Mouse (Mus musculus): ENCODE data around the gene Cntn4. TPM values are rescaled to one million over a fixed set of nuclear protein-coding genes. Genes with fewer than 3 reads are reported as not detected.

Gene Cntn4
- polyA plus RNA-seq, 1 experiment, result 0.15 TPM

GRCm38 (mm10) chr6:105684123-105684522, 6.7 kb downstream of the Cntn4 start:
- no peak for TF ChIP-seq POLR2A (IDR thresholded peaks at IDR 0.05; ENCODE audit: control insufficient read depth, low read depth, low read length)
- no peak for TF ChIP-seq CTCF (IDR thresholded peaks at IDR 0.05; ENCODE audit: control insufficient read depth, insufficient read depth, insufficient replicate concordance, low read depth, low read length)
- no peak overlapping the region for H3K27ac ChIP-seq (ENCODE audit: control insufficient read depth, insufficient read depth, low read depth, low read length)
- H3K27me3 ChIP-seq (ENCODE audit: control insufficient read depth, insufficient read depth, low read length), result no peaks in the 10 kb centered on the region
- no peaks in the 10 kb centered on the region for H3K36me3 ChIP-seq (ENCODE audit: control insufficient read depth, insufficient read depth, low read length)
- no peak overlapping the region for H3K4me3 ChIP-seq (ENCODE audit: control insufficient read depth, low read depth, low read length)
- H3K4me1 ChIP-seq (ENCODE audit: control insufficient read depth, insufficient read depth, low read length), result no peaks in the 10 kb centered on the region

DNA sequence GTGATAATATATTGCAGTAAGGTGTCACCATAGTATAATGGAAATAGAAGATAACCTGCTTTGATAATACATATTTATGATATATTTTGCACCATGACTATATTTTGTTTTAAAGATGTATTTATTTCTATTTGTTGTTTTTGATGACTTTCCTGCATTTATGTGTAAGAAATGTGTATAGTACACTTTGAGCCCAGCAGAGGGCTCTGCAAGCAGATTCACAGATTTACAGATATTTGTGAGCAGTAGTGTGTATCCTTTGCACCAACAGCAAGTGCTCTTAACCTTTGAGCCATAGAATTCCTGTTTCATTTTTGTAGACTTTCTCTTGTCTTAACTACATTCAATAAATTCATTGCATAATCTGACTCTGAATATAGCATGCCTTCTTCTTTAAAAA, 10.7 kb downstream of the Cntn4 start:
- Histone ChIP-seq H3K36me3 (ENCODE audit: control insufficient read depth, insufficient read depth, low read length) (no peaks in the 10 kb centered on the region), H3K4me1 (ENCODE audit: control insufficient read depth, insufficient read depth, low read length) (no peaks in the 10 kb centered on the region), H3K27me3 (ENCODE audit: control insufficient read depth, insufficient read depth, low read length) (no peaks in the 10 kb centered on the region), H3K27ac (ENCODE audit: control insufficient read depth, insufficient read depth, low read depth, low read length) (no peak overlapping the region), H3K4me3 (ENCODE audit: control insufficient read depth, low read depth, low read length) (no peak overlapping the region)
- TF ChIP-seq CTCF (IDR thresholded peaks at IDR 0.05; ENCODE audit: control insufficient read depth, insufficient read depth, insufficient replicate concordance, low read depth, low read length) (no peak), POLR2A (IDR thresholded peaks at IDR 0.05; ENCODE audit: control insufficient read depth, low read depth, low read length) (no peak)

- no peak overlapping the region for H3K27ac ChIP-seq (ENCODE audit: control insufficient read depth, insufficient read depth, low read depth, low read length)
- no peaks in the 10 kb centered on the region for H3K27me3 ChIP-seq (ENCODE audit: control insufficient read depth, insufficient read depth, low read length)
- TF ChIP-seq POLR2A (IDR thresholded peaks at IDR 0.05; ENCODE audit: control insufficient read depth, low read depth, low read length), result no peak
- TF ChIP-seq CTCF (IDR thresholded peaks at IDR 0.05; ENCODE audit: control insufficient read depth, insufficient read depth, insufficient replicate concordance, low read depth, low read length), result no peak
- H3K36me3 ChIP-seq (ENCODE audit: control insufficient read depth, insufficient read depth, low read length), result no peaks in the 10 kb centered on the region
- no peak overlapping the region for H3K4me3 ChIP-seq (ENCODE audit: control insufficient read depth, low read depth, low read length)
- H3K4me1 ChIP-seq (ENCODE audit: control insufficient read depth, insufficient read depth, low read length), result no peaks in the 10 kb centered on the region
Observed at GRCm38 (mm10) chr6:105742026-105742425, 64.6 kb downstream of the Cntn4 start.

- H3K36me3 ChIP-seq (ENCODE audit: control insufficient read depth, insufficient read depth, low read length), result no peaks in the 10 kb centered on the region
- no peak overlapping the region for H3K4me3 ChIP-seq (ENCODE audit: control insufficient read depth, low read depth, low read length)
- no peak for TF ChIP-seq CTCF (IDR thresholded peaks at IDR 0.05; ENCODE audit: control insufficient read depth, insufficient read depth, insufficient replicate concordance, low read depth, low read length)
- TF ChIP-seq POLR2A (IDR thresholded peaks at IDR 0.05; ENCODE audit: control insufficient read depth, low read depth, low read length), result no peak
- no peaks in the 10 kb centered on the region for H3K4me1 ChIP-seq (ENCODE audit: control insufficient read depth, insufficient read depth, low read length)
- no peaks in the 10 kb centered on the region for H3K27me3 ChIP-seq (ENCODE audit: control insufficient read depth, insufficient read depth, low read length)
- no peak overlapping the region for H3K27ac ChIP-seq (ENCODE audit: control insufficient read depth, insufficient read depth, low read depth, low read length)
Observed at GRCm38 (mm10) chr6:105780616-105781015, 103.2 kb downstream of the Cntn4 start.

GRCm38 (mm10) chr6:105788462-105788861, 111.0 kb downstream of the Cntn4 start:
- no peaks in the 10 kb centered on the region for H3K36me3 ChIP-seq (ENCODE audit: control insufficient read depth, insufficient read depth, low read length)
- no peak for TF ChIP-seq POLR2A (IDR thresholded peaks at IDR 0.05; ENCODE audit: control insufficient read depth, low read depth, low read length)
- TF ChIP-seq CTCF (IDR thresholded peaks at IDR 0.05; ENCODE audit: control insufficient read depth, insufficient read depth, insufficient replicate concordance, low read depth, low read length), result no peak
- H3K27me3 ChIP-seq (ENCODE audit: control insufficient read depth, insufficient read depth, low read length), result no peaks in the 10 kb centered on the region
- H3K4me3 ChIP-seq (ENCODE audit: control insufficient read depth, low read depth, low read length), result no peak overlapping the region
- no peaks in the 10 kb centered on the region for H3K4me1 ChIP-seq (ENCODE audit: control insufficient read depth, insufficient read depth, low read length)
- H3K27ac ChIP-seq (ENCODE audit: control insufficient read depth, insufficient read depth, low read depth, low read length), result no peak overlapping the region

DNA sequence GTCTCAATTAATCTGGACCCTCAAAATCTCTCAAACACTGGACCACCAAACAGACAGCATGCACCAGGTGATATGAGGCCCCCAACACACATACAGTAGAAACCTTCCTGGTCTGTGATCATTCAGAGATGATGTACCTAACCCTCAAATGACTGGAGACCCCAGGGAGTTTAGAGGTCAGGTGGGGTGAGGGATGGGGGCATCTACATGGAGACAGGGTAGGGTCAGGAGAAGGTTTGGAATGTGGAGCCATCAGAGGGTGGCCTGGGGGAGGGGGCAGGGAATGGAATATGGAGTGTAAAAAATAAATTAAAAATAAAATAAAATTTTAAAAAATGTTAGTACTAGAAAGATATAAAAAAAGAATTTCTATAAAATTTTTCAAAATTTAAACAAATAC, 157.6 kb downstream of the Cntn4 start:
- no peak overlapping the region for H3K27ac ChIP-seq (ENCODE audit: control insufficient read depth, insufficient read depth, low read depth, low read length)
- TF ChIP-seq CTCF (IDR thresholded peaks at IDR 0.05; ENCODE audit: control insufficient read depth, insufficient read depth, insufficient replicate concordance, low read depth, low read length) (no peak), POLR2A (IDR thresholded peaks at IDR 0.05; ENCODE audit: control insufficient read depth, low read depth, low read length) (no peak)

DNA sequence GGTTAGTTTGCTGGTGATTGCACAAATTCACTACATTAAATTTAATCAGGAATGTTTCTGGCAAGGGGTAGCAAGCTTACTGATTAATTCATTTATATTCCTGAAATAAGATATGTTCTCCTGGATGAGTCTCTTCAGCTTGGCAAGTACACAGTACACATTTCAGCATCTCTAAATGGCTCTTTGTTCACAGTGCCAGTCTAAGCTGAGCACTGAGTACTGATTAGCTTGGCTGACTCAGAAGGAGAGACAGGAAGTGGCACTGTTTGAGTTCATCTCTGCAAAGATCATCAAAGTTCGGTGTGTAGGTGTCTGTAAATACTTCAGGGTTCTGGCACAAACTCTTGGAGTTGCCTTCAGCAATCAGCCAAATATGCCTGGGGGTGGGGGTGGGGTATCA, 169.8 kb downstream of the Cntn4 start:
- H3K27ac ChIP-seq (ENCODE audit: control insufficient read depth, insufficient read depth, low read depth, low read length), result no peak overlapping the region
- H3K36me3 ChIP-seq (ENCODE audit: control insufficient read depth, insufficient read depth, low read length), result no peaks in the 10 kb centered on the region
- no peaks in the 10 kb centered on the region for H3K27me3 ChIP-seq (ENCODE audit: control insufficient read depth, insufficient read depth, low read length)
- H3K4me3 ChIP-seq (ENCODE audit: control insufficient read depth, low read depth, low read length), result no peak overlapping the region
- H3K4me1 ChIP-seq (ENCODE audit: control insufficient read depth, insufficient read depth, low read length), result no peaks in the 10 kb centered on the region
- TF ChIP-seq CTCF (IDR thresholded peaks at IDR 0.05; ENCODE audit: control insufficient read depth, insufficient read depth, insufficient replicate concordance, low read depth, low read length), result no peak
- no peak for TF ChIP-seq POLR2A (IDR thresholded peaks at IDR 0.05; ENCODE audit: control insufficient read depth, low read depth, low read length)

More for the DNA sequence above, 157.6 kb downstream of the Cntn4 start:
- Histone ChIP-seq H3K4me1 (ENCODE audit: control insufficient read depth, insufficient read depth, low read length) (no peaks in the 10 kb centered on the region), H3K36me3 (ENCODE audit: control insufficient read depth, insufficient read depth, low read length) (no peaks in the 10 kb centered on the region), H3K27me3 (ENCODE audit: control insufficient read depth, insufficient read depth, low read length) (no peaks in the 10 kb centered on the region), H3K4me3 (ENCODE audit: control insufficient read depth, low read depth, low read length) (no peak overlapping the region)

GRCm38 (mm10) chr6:105892838-105893237, 215.4 kb downstream of the Cntn4 start:
- Histone ChIP-seq H3K4me1 (ENCODE audit: control insufficient read depth, insufficient read depth, low read length) (no peaks in the 10 kb centered on the region), H3K4me3 (ENCODE audit: control insufficient read depth, low read depth, low read length) (no peak overlapping the region), H3K27ac (ENCODE audit: control insufficient read depth, insufficient read depth, low read depth, low read length) (no peak overlapping the region), H3K36me3 (ENCODE audit: control insufficient read depth, insufficient read depth, low read length) (no peaks in the 10 kb centered on the region), H3K27me3 (ENCODE audit: control insufficient read depth, insufficient read depth, low read length) (no peaks in the 10 kb centered on the region)
- no peak for TF ChIP-seq CTCF (IDR thresholded peaks at IDR 0.05; ENCODE audit: control insufficient read depth, insufficient read depth, insufficient replicate concordance, low read depth, low read length)
- TF ChIP-seq POLR2A (IDR thresholded peaks at IDR 0.05; ENCODE audit: control insufficient read depth, low read depth, low read length), result no peak
